Mouse (Mus musculus): ENCODE measurements around the gene Plg.

Plg gene

GRCm38 (mm10) chr17:12377981-12378705 is at the start of gene Plg:
Gene Plg, plus strand, starts transcription at chr17:12378608.
- in situ Hi-C loops (cut with MboI, MseI), result no loop called here

GRCm38 (mm10) chr17:12335115-12335514 is 43.3 kb upstream of the Plg start:
- in situ Hi-C loops (cut with MboI, MseI), result no loop called here

GRCm38 (mm10) chr17:12336073-12336868 is 42.1 kb upstream of the Plg start:
- in situ Hi-C loops (cut with MboI, MseI), result no loop called here

GRCm38 (mm10) chr17:12337156-12337555 is 41.3 kb upstream of the Plg start:
- in situ Hi-C loops (cut with MboI, MseI), result no loop called here

- in situ Hi-C loops (cut with MboI, MseI), result no loop called here
These were observed 34.6 kb upstream of the Plg start for GRCm38 (mm10) chr17:12343702-12344376.

- in situ Hi-C loops (cut with MboI, MseI), result no loop called here
These were observed 30.9 kb upstream of the Plg start for GRCm38 (mm10) chr17:12347462-12347861.

GRCm38 (mm10) chr17:12351564-12351963 is 26.8 kb upstream of the Plg start:
- in situ Hi-C loops (cut with MboI, MseI), result no loop called here

- in situ Hi-C loops (cut with MboI, MseI), result no loop called here
These were observed 25.6 kb upstream of the Plg start for GRCm38 (mm10) chr17:12352781-12353180.

GRCm38 (mm10) chr17:12359876-12360275 is 18.5 kb upstream of the Plg start:
- in situ Hi-C loops (cut with MboI, MseI), result loop anchor here (5.0 kb wide), 2 partner anchors 43 to 83 kb away; partner anchors contain the start of gene Map3k4 (in 1 of the 2)

- in situ Hi-C loops (cut with MboI, MseI), result loop anchor here (5.0 kb wide), 2 partner anchors 47 to 87 kb away; partner anchors contain the start of gene Map3k4 (in 1 of the 2)
These were observed 14.6 kb upstream of the Plg start for GRCm38 (mm10) chr17:12363601-12364425.

GRCm38 (mm10) chr17:12364426-12364735 is 14.0 kb upstream of the Plg start:
- in situ Hi-C loops (cut with MboI, MseI), result loop anchor here (5.0 kb wide), 2 partner anchors 47 to 87 kb away; partner anchors contain the start of gene Map3k4 (in 1 of the 2)

- in situ Hi-C loops (cut with MboI, MseI), result no loop called here
These were observed 11.0 kb upstream of the Plg start for GRCm38 (mm10) chr17:12367373-12367930.

GRCm38 (mm10) chr17:12369393-12369792 is 9.0 kb upstream of the Plg start:
- in situ Hi-C loops (cut with MboI, MseI), result no loop called here

- in situ Hi-C loops (cut with MboI, MseI), result loop anchor here in 1 of 2 experiments (5.0 kb wide), 1 partner anchor 143 kb away; no protein-coding TSS in a partner anchor
These were observed 8.1 kb upstream of the Plg start for GRCm38 (mm10) chr17:12370289-12370688.

GRCm38 (mm10) chr17:12371310-12371925 is 7.0 kb upstream of the Plg start:
- in situ Hi-C loops (cut with MboI, MseI), result loop anchor here in 1 of 2 experiments (5.0 kb wide), 1 partner anchor 144 kb away; no protein-coding TSS in a partner anchor

- in situ Hi-C loops (cut with MboI, MseI), result loop anchor here in 1 of 2 experiments (5.0 kb wide), 1 partner anchor 145 kb away; no protein-coding TSS in a partner anchor
These were observed 6.4 kb upstream of the Plg start for GRCm38 (mm10) chr17:12372021-12372420.

GRCm38 (mm10) chr17:12373601-12374144 is 4.7 kb upstream of the Plg start:
- in situ Hi-C loops (cut with MboI, MseI), result loop anchor here in 1 of 2 experiments (5.0 kb wide), 1 partner anchor 146 kb away; no protein-coding TSS in a partner anchor

GRCm38 (mm10) chr17:12380287-12380686 is 1.9 kb downstream of the Plg start:
- in situ Hi-C loops (cut with MboI, MseI), result loop anchor here (5.0 kb wide), 2 partner anchors 333 to 353 kb away; no protein-coding TSS in a partner anchor

- in situ Hi-C loops (cut with MboI, MseI), result loop anchor here (5.0 kb wide), 2 partner anchors 334 to 354 kb away; no protein-coding TSS in a partner anchor
These were observed 3.2 kb downstream of the Plg start for GRCm38 (mm10) chr17:12381579-12381978.

All from T-helper 17 cell (primary cell).